Mouse (Mus musculus) midbrain, embryonic 12.5 days (tissue): ENCODE measurements at regions not wholly inside any gene's neighbourhood (a gene's known extent, or its start where the extent isn't known, plus 50 kb on each side); places are given as distances from the start of the nearest gene placed in this dataset.

Experiments used
- ATAC-seq: fragments of 200-750 bp; cut with Nextera tagmentation; 2 replicates; pipeline ENCODE4 v1.8.0; 2017; ENCODE audit warnings: low read depth, moderate TSS enrichment, moderate library complexity; ENCODE audit not compliant: low FRiP score
- H3K27ac ChIP-seq: fragments of 300-500 bp; sonication (generic); replicated peaks from 2 replicates; pipeline ENCODE4 v1.5.1; 2016; ENCODE audit warnings: mild to moderate bottlenecking
- H3K27me3 ChIP-seq: fragments of 300-500 bp; sonication (generic); 2 replicates; pipeline ENCODE4 v1.6.1; 2016; ENCODE audit warnings: mild to moderate bottlenecking
- H3K36me3 ChIP-seq: fragments of 300-500 bp; sonication (generic); 2 replicates; pipeline ENCODE4 v1.6.1; 2016
- H3K4me1 ChIP-seq: fragments of 300-500 bp; sonication (generic); 2 replicates; pipeline ENCODE4 v1.6.1; 2016
- H3K4me2 ChIP-seq: fragments of 300-500 bp; sonication (generic); replicated peaks from 2 replicates; pipeline ENCODE4 v1.6.1; 2016; ENCODE audit warnings: mild to moderate bottlenecking, moderate library complexity
- H3K4me3 ChIP-seq: fragments of 300-500 bp; sonication (generic); 2 replicates; pipeline ENCODE4 v1.5.1; 2016; ENCODE audit warnings: mild to moderate bottlenecking
- H3K9ac ChIP-seq: fragments of 300-500 bp; sonication (generic); replicated peaks from 2 replicates; pipeline ENCODE4 v1.6.1; 2016; ENCODE audit warnings: mild to moderate bottlenecking, moderate library complexity
- H3K9me3 ChIP-seq: fragments of 300-500 bp; sonication (generic); 2 replicates; pipeline ENCODE4 v1.6.1; 2016; ENCODE audit warnings: mild to moderate bottlenecking
- WGBS: fragments of 180-500 bp; shearing (Covaris S2); methylation state at CpG from one replicate; pipeline ENCODE4 v1.1.7; 2016; 5-methylcytosine and 5-hydroxymethylcytosine counted together

- no peak overlapping the region for H3K4me3 ChIP-seq
- 8% methylated on average over 11 of the region's 11 CpGs for WGBS
- no peak overlapping the region for H3K9ac ChIP-seq
- ATAC-seq: peak; percentile 30; the same call in 1 of the 2 replicates
- H3K27me3 ChIP-seq: no peaks in the 10 kb centered on the region
- no peaks in the 10 kb centered on the region for H3K9me3 ChIP-seq
- H3K4me2 ChIP-seq: peak overlapping the region; percentile 4; the same call in 1 of the 2 replicates
- peak overlapping the region; percentile 40; the same call in 1 of the 2 replicates for H3K27ac ChIP-seq
- no peaks in the 10 kb centered on the region for H3K36me3 ChIP-seq
- peaks cover 15% of the 10 kb centered on the region for H3K4me1 ChIP-seq
These were observed 116.2 kb upstream of the Usp24 start for GRCm38 (mm10) chr4:106199833-106200232.

GRCm38 (mm10) chr4:106200241-106200640 is 115.8 kb upstream of the Usp24 start:
- H3K9me3 ChIP-seq: no peaks in the 10 kb centered on the region
- 50% methylated on average over 6 of the region's 6 CpGs for WGBS

GRCm38 (mm10) chr4:106202554-106202953 is 113.5 kb upstream of the Usp24 start:
- no peak overlapping the region for H3K4me2 ChIP-seq
- no peaks in the 10 kb centered on the region for H3K9me3 ChIP-seq
- H3K27me3 ChIP-seq: no peaks in the 10 kb centered on the region
- no peak overlapping the region for H3K4me3 ChIP-seq
- H3K27ac ChIP-seq: no peak overlapping the region
- ATAC-seq: no peak
- WGBS: 31% methylated on average over 3 of the region's 3 CpGs
- peaks cover 15% of the 10 kb centered on the region for H3K4me1 ChIP-seq
- H3K36me3 ChIP-seq: no peaks in the 10 kb centered on the region
- H3K9ac ChIP-seq: no peak overlapping the region

More at GRCm38 (mm10) chr4:106200241-106200640, 115.8 kb upstream of the Usp24 start:
- Histone ChIP-seq H3K9ac (no peak overlapping the region), H3K4me1 (peaks cover 15% of the 10 kb centered on the region), H3K4me3 (no peak overlapping the region), H3K4me2 (peak overlapping the region; percentile 4; the same call in 1 of the 2 replicates), H3K27ac (peak overlapping the region; percentile 40; the same call in 1 of the 2 replicates), H3K36me3 (no peaks in the 10 kb centered on the region), H3K27me3 (no peaks in the 10 kb centered on the region)
- peak; percentile 17; the same call in 1 of the 2 replicates for ATAC-seq

- 84% methylated on average over 2 of the region's 2 CpGs for WGBS
- no peaks in the 10 kb centered on the region for H3K36me3 ChIP-seq
- no peak overlapping the region for H3K4me2 ChIP-seq
- H3K9me3 ChIP-seq: no peaks in the 10 kb centered on the region
- ATAC-seq: no peak
- H3K27me3 ChIP-seq: no peaks in the 10 kb centered on the region
- peaks cover 6% of the 10 kb centered on the region for H3K4me1 ChIP-seq
- no peak overlapping the region for H3K9ac ChIP-seq
- no peak overlapping the region for H3K4me3 ChIP-seq
- no peak overlapping the region for H3K27ac ChIP-seq
These were observed 110.8 kb upstream of the Usp24 start for GRCm38 (mm10) chr4:106205200-106205599.

- no peak overlapping the region for H3K9ac ChIP-seq
- no peak for ATAC-seq
These were observed 110.0 kb upstream of the Usp24 start for GRCm38 (mm10) chr4:106206023-106206422.

GRCm38 (mm10) chr4:106209465-106209864 is 106.5 kb upstream of the Usp24 start:
- Histone ChIP-seq H3K4me2 (no peak overlapping the region), H3K9ac (no peak overlapping the region), H3K9me3 (no peaks in the 10 kb centered on the region), H3K4me1 (no peaks in the 10 kb centered on the region), H3K4me3 (no peak overlapping the region), H3K36me3 (no peaks in the 10 kb centered on the region), H3K27ac (no peak overlapping the region), H3K27me3 (no peaks in the 10 kb centered on the region)
- no peak for ATAC-seq
- 91% methylated on average over 11 of the region's 11 CpGs for WGBS

More at GRCm38 (mm10) chr4:106206023-106206422, 110.0 kb upstream of the Usp24 start:
- Histone ChIP-seq H3K4me1 (peaks cover 3% of the 10 kb centered on the region; the same call in 1 of the 2 replicates), H3K36me3 (no peaks in the 10 kb centered on the region), H3K27me3 (no peaks in the 10 kb centered on the region), H3K9me3 (no peaks in the 10 kb centered on the region), H3K27ac (no peak overlapping the region), H3K4me2 (no peak overlapping the region), H3K4me3 (no peak overlapping the region)
- WGBS: 62% methylated on average over 2 of the region's 2 CpGs

GRCm38 (mm10) chr4:106209975-106210374 is 106.0 kb upstream of the Usp24 start:
- WGBS: 96% methylated on average over 1 of the region's 1 CpGs
- H3K4me3 ChIP-seq: no peak overlapping the region

GRCm38 (mm10) chr4:106214170-106214569 is 101.8 kb upstream of the Usp24 start:
- Histone ChIP-seq H3K4me1 (no peaks in the 10 kb centered on the region), H3K4me2 (no peak overlapping the region), H3K9me3 (no peaks in the 10 kb centered on the region), H3K36me3 (no peaks in the 10 kb centered on the region), H3K4me3 (no peak overlapping the region), H3K27ac (no peak overlapping the region), H3K27me3 (no peaks in the 10 kb centered on the region), H3K9ac (no peak overlapping the region)
- ATAC-seq: no peak
- WGBS: 85% methylated on average over 5 of the region's 5 CpGs

More at GRCm38 (mm10) chr4:106209975-106210374, 106.0 kb upstream of the Usp24 start:
- Histone ChIP-seq H3K27ac (no peak overlapping the region), H3K9me3 (no peaks in the 10 kb centered on the region), H3K4me1 (no peaks in the 10 kb centered on the region), H3K4me2 (no peak overlapping the region), H3K9ac (no peak overlapping the region), H3K27me3 (no peaks in the 10 kb centered on the region), H3K36me3 (no peaks in the 10 kb centered on the region)
- no peak for ATAC-seq

DNA sequence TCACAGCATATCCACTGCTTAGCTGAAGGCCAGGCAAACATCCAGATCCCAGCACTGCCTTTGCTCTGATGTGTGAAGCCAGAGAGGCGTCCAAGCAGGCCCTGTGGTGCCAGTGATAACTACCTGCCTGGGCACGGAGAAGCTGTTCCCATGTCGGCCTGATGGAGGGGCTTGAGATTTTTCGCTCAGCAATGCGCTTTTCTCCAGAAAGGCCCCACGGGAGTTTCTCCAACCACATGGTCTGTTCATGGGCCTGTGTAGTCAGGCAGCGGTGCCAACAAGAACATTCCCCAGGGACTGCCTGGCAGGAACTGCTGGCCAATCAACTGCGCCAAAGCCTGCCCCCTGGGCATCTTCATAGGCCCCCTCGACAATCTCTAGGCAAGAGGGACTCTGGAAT is 95.4 kb upstream of the Usp24 start:
- no peaks in the 10 kb centered on the region for H3K27me3 ChIP-seq
- no peaks in the 10 kb centered on the region for H3K36me3 ChIP-seq
- no peaks in the 10 kb centered on the region for H3K9me3 ChIP-seq
- no peak overlapping the region for H3K27ac ChIP-seq
- 86% methylated on average over 9 of the region's 9 CpGs for WGBS
- no peak for ATAC-seq
- H3K4me1 ChIP-seq: no peaks in the 10 kb centered on the region
- no peak overlapping the region for H3K9ac ChIP-seq
- no peak overlapping the region for H3K4me3 ChIP-seq
- no peak overlapping the region for H3K4me2 ChIP-seq

GRCm38 (mm10) chr4:106225184-106225862 is 90.7 kb upstream of the Usp24 start:
- Histone ChIP-seq H3K36me3 (no peaks in the 10 kb centered on the region), H3K9ac (no peak overlapping the region), H3K27me3 (no peaks in the 10 kb centered on the region), H3K4me1 (no peaks in the 10 kb centered on the region), H3K27ac (no peak overlapping the region), H3K4me3 (no peak overlapping the region), H3K9me3 (no peaks in the 10 kb centered on the region), H3K4me2 (no peak overlapping the region)
- WGBS: 61% methylated on average over 12 of the region's 12 CpGs
- 0 out of 2 replicates have a peak, but pooled peaks have one; percentile 19 for ATAC-seq

GRCm38 (mm10) chr4:106227428-106227827 is 88.6 kb upstream of the Usp24 start:
- Histone ChIP-seq H3K27ac (no peak overlapping the region), H3K4me2 (no peak overlapping the region), H3K36me3 (no peaks in the 10 kb centered on the region), H3K4me1 (0 out of 2 replicates have a peak, but pooled peaks cover 1% of the 10 kb centered on the region), H3K9me3 (no peaks in the 10 kb centered on the region), H3K27me3 (no peaks in the 10 kb centered on the region), H3K4me3 (no peak overlapping the region), H3K9ac (no peak overlapping the region)
- no peak for ATAC-seq
- 75% methylated on average over 8 of the region's 8 CpGs for WGBS

GRCm38 (mm10) chr4:106228534-106228933 is 87.5 kb upstream of the Usp24 start:
- no peaks in the 10 kb centered on the region for H3K27me3 ChIP-seq
- H3K4me1 ChIP-seq: 0 out of 2 replicates have a peak, but pooled peaks cover 3% of the 10 kb centered on the region
- H3K4me2 ChIP-seq: no peak overlapping the region
- H3K27ac ChIP-seq: no peak overlapping the region
- no peaks in the 10 kb centered on the region for H3K36me3 ChIP-seq
- H3K4me3 ChIP-seq: no peak overlapping the region
- ATAC-seq: peak; percentile 65; the same call in 1 of the 2 replicates
- H3K9ac ChIP-seq: no peak overlapping the region
- H3K9me3 ChIP-seq: no peaks in the 10 kb centered on the region
- WGBS: 47% methylated on average over 9 of the region's 9 CpGs
